Mouse (Mus musculus): Measurements from ENCODE around the gene Rasl10b.

DNA sequence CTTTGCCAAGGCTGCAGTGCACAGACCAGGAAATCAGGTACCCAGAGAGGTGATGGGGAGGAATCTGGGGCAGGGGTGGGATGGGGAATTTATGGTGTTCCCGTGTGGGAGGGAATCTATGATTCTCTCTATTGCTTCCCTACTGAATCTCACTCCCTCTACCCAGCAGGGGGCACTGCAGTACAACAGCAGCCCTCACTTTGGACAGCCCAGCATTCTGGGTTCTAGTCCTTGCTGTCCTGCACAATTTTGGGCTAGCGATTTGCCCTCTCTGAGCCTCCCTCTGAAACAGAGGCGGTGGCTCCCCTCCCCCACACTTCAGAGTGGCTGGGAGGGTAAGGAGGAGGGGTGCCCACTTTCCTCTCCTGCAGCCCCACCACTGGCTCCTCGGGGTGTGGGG, 11.4 kb downstream of the Rasl10b start:
- TF ChIP-seq POLR2A (IDR thresholded peaks at IDR 0.05; ENCODE audit: borderline replicate concordance, extremely low read depth, insufficient read depth, insufficient read length, poor library complexity, severe bottlenecking) (no peak), CTCF (IDR thresholded peaks at IDR 0.05; ENCODE audit: borderline replicate concordance, extremely low read depth, insufficient read depth, insufficient read length) (peak; percentile 52; the same call in 1 of the 2 replicates)

Measured in brain, embryonic 14.5 days (tissue).